Mouse (Mus musculus) cerebellum, postnatal 14 days (tissue): ENCODE results near the gene Gm10277.
A peak's percentile ranks its signal among the peaks of the same experiment; 100 is the strongest.
"Not testable (repeated sequence)": the region's sequence is repeated elsewhere in the genome, so short reads cannot be mapped to it uniquely, and the experiment has no call there.

Experiments
- DNase-seq, 2 experiments: peaks; one replicate each; pipeline ENCODE4 v3.0.0; 2021; ENCODE audit warnings: mixed read lengths in 2 of 2

Gm10277 gene

DNA sequence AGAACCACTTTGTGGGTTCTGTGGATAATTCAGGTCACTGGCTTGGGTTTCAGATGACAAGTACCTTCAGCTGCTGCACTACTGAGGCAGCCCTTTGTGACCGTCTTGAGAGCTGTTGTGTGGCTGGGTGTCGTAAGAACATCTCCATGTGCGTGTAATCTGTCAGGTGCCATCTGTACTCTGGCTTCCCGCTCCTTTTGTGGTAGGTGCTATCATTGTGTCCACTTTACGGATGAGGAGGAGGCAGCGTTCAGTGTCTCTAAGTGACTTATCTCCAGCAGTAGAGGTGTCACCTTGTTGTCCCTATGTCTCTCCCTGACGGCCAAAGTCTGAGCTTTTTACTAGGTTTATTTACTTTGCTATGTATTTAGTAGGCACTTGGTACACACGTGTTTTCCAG, 17.2 kb downstream of the Gm10277 start:
- DNase-seq, result no peak

DNA sequence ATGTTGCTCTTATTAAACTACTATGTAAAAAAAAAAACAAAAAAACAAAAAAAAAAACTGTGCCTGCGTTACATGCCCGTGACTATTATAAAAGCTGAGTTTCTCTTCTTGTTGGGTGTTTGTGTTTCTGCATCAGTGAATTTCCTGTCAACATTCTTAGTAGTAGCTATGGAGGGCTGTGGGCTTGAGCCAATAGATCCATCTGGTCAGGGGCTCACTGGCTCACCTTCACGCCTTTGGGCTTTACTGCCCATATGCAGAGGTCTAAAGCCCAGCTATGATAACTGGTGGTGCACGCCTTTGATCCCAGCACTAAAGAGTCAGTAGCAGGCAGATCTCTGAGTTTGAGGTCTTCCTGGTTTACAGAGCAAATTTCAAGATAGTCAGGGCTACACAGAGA, 18.1 kb downstream of the Gm10277 start:
- no peak for DNase-seq

DNA sequence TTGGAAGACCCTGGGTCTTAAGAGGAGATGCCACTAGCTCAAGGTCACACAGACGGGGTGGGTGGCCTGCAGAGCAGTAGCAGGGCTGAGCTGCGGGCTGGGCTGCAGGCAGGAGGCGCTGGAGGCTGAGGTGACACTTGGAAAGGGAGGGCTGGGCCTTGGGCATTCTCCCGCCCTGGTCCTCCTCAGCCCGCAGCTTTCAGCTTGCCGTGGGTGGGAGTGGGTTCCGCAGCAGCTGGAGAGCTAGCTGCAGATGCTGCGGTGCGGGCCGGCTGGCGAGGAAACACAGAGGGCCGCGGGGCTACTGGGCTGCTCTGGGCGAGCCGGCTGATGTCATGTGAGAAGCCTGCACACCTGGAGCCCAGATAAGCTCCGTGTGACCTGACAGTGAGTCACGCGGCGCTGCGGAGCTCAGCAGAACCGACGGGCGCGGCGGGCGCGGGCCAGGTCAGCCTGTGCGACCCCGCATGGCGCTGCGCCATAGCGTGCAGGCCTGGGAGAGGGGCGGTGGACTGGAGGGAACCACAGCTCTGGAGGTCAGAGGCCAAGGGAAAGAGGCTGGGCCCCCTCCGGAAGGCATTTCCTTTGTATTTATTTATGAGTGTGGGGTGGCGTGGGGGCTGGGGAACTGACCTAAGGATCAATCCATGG, 21.1 kb downstream of the Gm10277 start:
- DNase-seq, result peak in 1 of 2 experiments; percentile 37

DNA sequence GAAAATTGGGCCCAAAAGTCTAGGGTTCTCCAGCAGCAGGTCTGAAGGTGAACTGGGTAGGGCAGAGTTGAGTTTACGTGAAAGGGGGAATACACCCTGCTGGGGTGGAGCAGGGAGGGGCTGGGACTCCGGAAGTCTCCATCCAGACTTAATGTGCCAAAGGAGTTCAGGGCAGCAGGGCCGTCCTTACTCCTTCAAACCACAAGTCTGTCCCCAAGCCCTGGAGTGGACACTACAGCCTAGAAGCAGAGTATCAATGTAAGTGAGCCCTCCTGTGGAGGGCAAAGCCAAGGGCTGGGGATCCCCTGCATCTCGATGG, 22.1 kb downstream of the Gm10277 start:
- DNase-seq, result no peak

DNA sequence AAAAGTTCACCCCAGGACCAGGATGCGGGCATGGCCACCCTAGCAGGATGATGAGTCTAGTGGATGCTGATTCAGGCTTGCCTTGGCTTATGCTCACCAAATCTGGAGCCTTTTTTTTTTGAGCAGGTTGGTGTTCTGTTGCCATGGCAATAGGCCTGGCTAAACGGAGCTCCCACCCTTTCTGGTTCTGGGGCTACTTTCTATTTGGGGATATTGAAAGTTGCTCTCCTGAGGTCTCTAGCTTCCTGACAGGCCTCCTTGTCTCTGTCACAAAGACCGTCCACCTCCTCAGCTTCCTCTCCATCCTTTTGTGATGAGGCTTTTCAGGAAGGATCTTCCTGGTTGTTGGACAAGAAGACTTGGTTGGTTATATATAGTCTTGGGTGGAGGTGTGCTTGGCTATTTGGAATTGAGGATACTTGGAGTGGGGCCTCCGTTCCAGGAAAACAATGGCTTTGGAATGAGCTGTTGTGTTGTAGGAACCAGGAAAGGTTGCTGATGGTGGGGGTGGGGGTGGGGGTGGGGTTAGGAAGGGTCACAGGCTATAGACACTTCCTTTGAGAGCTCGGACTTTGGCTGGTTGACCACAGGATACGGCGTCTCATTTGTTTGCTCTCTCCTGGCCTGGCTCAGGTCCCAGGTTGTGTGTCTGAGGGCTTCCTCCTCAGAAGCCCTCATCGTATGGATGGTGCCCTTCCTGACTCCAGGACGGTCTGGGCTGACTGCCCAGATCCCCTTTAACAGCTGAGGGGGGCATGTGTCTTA, 22.7 kb downstream of the Gm10277 start:
- peak in 1 of 2 experiments; percentile 35 for DNase-seq

DNA sequence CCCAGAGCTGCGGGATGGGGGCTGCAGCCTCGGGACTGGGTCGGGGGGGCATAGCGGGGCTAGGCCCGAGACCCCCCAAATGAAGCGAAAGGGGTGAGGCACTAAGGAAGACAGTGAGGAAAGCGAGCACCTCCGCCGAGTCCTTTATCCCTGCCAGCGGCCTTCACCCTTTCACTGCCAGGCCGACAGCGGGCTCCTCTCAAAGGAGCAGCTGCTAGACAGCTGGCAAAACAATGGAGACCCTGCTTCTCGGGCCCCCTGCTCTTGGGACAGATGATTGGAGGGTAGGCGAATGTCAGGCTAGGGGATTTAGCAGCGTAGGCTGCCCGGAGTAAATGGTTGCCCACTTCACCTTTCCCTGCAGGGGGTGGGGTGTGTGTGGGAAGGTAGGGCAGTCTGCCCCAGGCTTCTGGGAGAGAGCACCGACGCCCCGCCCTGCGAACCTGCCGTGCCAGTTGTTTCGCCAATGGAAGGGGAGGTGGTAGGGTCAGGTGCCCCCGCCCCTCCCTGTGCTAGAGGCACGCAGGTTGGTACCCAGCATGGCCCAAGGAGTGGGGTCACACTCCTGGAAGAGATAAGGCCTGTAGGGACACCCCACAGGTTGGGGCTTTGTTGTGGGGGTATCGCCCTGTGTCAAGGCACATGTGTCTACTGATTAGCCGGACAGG, 23.7 kb downstream of the Gm10277 start:
- peak in 1 of 2 experiments; percentile 65 for DNase-seq

DNA sequence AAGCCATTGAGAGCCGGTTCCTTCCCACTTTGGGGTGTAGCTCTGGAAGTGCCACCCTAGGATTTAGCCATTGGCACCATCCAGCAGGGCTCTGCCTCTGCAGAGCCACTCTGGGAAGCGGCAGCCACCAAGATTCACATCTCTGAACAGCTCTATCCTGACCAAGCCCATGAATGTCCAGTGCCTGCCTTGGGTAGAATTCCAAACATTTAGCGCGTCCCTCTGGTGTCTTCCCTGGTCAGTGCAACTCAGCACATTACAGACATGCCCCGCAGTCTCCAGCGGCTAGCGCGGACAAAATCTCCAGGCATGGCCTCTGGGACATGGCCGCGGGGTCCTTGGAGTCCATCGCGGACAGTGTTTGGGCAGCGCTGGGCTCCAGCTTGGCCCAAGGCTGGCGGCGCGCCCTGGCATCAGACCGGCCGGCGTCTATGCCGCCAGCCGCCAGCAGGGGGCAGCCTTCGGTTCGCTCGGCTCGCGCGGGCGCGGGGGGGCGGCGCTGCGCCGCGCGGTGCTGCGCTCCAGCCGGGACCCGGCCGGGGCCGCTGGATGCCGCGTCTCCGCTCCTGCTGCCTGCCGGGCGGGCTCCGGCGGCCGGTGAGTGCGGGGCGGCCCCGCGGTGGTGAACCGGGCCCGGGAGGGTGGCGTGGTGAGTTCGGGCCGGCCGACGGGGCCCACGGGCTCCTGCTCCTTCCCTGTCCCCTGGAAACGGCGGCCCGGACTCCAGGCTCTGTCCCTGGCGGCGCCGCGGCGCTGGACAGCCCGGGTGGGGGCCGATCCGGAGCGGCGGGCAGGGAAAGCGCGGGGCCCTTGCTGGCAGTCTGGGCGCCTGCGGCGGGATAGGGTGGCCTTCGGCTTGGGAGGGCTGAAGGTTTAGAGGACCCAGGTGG, 24.5 kb downstream of the Gm10277 start, which contains the start of gene Myo18a:
Gene Myo18a, plus strand, starts transcription at position 464 of the 890 bp plus-strand sequence.
- DNase-seq, result peak; percentile 96

DNA sequence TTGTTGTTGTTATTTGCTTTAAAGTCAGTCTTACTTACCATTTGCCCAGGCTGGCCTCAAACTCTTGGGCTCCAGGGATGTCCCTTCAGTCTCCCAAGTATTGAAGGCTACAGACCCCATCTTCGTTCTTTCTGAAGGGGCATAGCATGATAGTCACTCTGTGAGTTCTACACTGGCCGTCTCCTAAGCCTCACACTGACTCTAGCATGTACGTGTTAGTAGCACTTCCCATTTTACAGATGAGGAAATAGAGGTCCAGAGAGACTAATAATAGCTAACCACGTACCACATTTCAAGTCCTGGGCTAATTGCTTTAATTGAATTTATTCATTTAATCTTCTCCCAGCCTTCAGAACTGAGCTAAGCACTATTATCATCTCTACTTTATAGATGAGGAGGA, 27.5 kb downstream of the Gm10277 start:
- no peak for DNase-seq

DNA sequence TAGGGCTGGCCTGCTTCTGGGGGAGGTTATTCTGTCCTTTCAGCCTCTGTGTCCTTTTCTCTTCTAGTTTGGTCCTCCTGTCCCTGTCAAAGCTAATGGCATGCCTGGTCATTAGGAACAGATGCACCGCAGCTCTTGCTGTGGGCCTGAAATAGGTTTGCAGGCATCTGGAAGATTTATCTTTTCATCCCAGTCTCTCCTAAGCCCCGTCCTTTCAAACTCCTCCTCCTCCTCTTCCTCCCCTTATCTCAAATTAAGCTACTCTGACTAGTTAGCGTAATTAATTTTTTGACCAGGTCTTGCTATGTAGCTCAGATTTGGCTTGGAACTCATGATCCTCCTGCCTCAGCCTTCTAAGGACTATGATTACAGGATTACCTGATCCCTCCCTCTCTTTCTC, 34.1 kb downstream of the Gm10277 start:
- no peak for DNase-seq

DNA sequence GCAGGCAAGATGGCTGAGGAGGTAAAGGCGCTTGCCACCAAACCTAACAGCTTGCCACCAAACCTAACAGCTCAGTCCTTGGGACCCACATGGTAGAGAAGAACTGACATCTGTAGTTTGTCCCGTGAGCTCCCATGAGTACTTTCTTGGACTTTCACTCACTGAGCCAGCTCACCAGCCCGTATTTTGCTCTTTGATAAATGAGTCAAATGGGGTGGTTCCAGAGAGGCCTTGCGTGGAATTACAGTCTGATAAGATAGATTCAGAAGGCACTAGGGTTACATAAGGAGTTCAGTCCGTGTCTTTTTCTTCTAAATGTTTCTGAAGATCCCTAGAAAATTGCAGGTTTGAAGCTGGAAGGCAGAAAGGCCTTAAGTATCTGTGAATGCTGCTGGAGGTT, 35.0 kb downstream of the Gm10277 start:
- DNase-seq, result no peak

DNA sequence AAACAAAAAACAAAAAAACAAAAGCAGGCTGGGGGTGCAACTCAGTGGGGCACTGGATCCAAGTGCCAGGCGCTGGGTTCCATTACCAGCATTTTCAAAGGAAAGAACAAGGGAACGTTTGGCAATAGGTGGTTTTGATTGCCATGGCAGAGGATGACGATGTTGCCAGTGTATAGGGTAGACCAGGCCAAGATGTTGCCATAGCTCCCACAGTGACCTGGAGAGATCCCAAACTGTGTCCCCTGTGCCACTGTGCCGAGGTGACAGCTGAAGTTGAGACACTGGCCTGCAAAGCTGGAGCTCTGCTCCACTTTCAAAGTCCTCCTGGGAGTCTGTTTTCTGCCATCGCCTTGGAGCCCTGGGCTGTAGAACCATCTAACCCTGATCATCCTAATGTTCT, 38.6 kb downstream of the Gm10277 start:
- DNase-seq, result no peak

DNA sequence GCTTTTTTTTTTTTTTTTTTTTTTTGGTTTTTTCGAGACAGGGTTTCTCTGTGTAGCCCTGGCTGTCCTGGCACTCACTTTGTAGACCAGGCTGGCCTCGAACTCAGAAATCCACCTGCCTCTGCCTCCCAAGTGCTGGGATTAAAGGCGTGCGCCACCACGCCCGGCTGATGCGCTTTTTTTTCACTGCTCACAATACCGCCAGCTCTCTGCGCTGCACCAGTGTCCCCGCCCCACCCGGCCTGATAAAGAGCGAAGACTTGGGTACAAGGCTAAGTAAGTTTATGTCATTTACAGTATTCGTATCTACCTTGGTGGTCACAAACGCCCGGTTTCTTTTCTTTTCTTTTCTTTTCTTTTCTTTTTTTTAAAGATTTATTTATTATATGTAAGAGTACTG, 40.4 kb downstream of the Gm10277 start:
- not testable (repeated sequence) for DNase-seq

DNA sequence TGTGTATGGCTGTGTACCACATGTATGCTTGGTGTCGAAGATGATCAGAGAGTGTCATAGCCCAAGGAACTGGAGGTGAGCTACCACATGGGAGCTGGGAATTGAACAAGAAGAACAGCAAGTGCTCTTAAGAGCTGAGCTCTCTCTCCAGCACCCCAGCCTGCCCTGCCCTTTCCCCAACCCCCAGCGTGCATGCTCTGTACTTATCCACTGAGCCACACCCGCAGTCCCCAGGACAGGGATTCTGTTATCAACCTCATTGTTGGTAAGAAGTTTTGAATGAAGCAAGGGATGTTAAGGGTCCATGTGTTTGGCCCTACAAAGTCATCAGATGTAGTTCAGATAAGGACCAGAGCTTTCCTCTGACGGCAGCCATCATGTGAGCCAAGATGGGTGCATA, 40.9 kb downstream of the Gm10277 start:
- DNase-seq, result no peak

DNA sequence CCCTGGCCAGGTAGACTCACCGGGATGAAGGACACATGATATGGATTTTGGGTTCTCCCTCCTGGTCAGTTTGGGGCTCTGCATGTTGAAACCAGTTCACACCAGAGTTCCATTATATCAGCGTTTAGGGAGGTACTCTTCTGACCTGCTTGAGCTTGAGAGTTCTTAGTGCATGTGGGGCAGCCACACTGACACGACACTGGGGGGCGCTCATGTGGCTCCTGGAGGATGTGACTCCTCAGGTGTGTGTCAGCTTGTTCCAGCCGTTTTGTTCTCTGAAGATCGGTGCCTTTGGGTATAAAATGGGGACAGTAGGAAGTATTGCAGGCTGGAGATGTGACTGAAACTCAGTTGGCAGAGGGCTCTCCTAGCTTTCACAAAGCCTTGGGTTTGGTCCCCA, 43.6 kb downstream of the Gm10277 start:
- DNase-seq, result peak; percentile 42 to 67

DNA sequence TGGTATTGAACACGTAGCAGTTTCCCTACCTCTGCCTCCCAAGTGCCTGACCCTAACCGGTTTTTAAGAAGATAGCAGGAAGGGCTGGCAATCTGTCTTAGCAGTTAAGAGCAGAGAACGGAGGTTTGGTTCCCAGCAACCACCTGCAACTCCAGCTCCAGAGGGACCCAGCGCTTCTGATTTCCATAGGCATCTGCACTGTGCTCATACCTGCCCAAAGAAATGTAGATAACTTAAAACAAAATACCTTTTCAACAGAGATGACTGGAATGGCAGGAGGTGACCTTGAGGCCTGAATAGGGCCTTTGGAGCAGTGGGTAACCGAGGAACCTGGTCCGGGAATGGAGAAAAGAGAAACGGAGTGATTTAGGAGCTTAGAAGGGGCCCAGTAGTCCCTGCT, 49.0 kb downstream of the Gm10277 start:
- DNase-seq, result no peak

DNA sequence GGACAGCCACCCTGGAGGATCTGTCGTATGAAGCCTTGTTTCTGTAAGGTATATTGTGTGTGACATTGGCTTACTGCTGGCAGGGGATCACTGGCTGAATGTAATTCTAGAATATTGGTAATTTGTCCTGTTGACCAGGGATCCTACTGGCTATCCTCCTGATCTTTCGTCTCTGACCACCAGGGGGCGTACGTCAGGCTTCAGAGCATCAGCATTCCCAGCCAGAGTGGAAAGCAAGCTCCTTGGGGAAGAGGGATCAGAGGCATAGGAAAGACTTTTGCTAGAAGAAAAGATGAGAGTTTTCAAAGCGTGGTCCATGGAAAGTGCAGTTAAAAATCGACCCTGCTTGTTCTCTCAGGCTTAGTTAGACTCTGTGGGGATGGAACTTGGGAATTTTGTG, 50.3 kb downstream of the Gm10277 start:
- DNase-seq, result peak; percentile 94 to 96
